Mouse (Mus musculus) brain, embryonic 14.5 days (tissue): ENCODE results near the gene Gm47995. TPM values are rescaled to one million over a fixed set of nuclear protein-coding genes. Genes with fewer than 3 reads are reported as not detected.
"Not testable (repeated sequence)": the region's sequence is repeated elsewhere in the genome, so short reads cannot be mapped to it uniquely, and the experiment has no call there.

ENCODE experiments used
- DNase-seq: peaks from one replicate; pipeline ENCODE4 v3.0.0-alpha.2; 2011; ENCODE audit warnings: low read depth
- CTCF ChIP-seq: fragments of 200-500 bp; IDR thresholded peaks from 2 replicates; pipeline ENCODE4 v1.5.1; 2012; ENCODE audit warnings: inconsistent platforms, mild to moderate bottlenecking, moderate library complexity, borderline replicate concordance; ENCODE audit not compliant: insufficient read depth, insufficient read length; ENCODE audit errors: extremely low read depth
- POLR2A ChIP-seq: fragments of 200-500 bp; IDR thresholded peaks from 2 replicates; pipeline ENCODE4 v1.6.1; 2012; ENCODE audit warnings: mild to moderate bottlenecking, inconsistent platforms, borderline replicate concordance; ENCODE audit not compliant: poor library complexity, insufficient read depth, insufficient read length, severe bottlenecking; ENCODE audit errors: extremely low read depth
- polyA plus RNA-seq: library from polyadenylated mRNA; depleted of rRNA; stranded (reverse); fragments of >200 nt; gene quantifications from 2 replicates; pipeline ENCODE4 v1.2.3, GENCODE M21; 2012

Gene Gm47995
- polyA plus RNA-seq, 1 experiment: not detected

- not testable (repeated sequence) for DNase-seq
These were observed 11.6 kb downstream of the Gm47995 start, which contains the start of gene Gm47996 for GRCm38 (mm10) chr1:151209824-151210355. Gene Gm47996, plus strand, starts transcription at chr1:151210131.

GRCm38 (mm10) chr1:151211666-151212065 lies 13.4 kb downstream of the Gm47995 start:
- not testable (repeated sequence) for DNase-seq

- TF ChIP-seq POLR2A: no peak
- TF ChIP-seq CTCF: no peak
- DNase-seq: no peak
These were observed 16.6 kb downstream of the Gm47995 start for GRCm38 (mm10) chr1:151214862-151215261.

- no peak for DNase-seq
- TF ChIP-seq CTCF (no peak), POLR2A (no peak)
These were observed 17.7 kb downstream of the Gm47995 start for GRCm38 (mm10) chr1:151215985-151216384.

GRCm38 (mm10) chr1:151216417-151216816 lies 18.2 kb downstream of the Gm47995 start:
- no peak for DNase-seq
- TF ChIP-seq POLR2A (no peak), CTCF (no peak)

GRCm38 (mm10) chr1:151219045-151219444 lies 20.8 kb downstream of the Gm47995 start:
- TF ChIP-seq POLR2A: no peak
- TF ChIP-seq CTCF: no peak

GRCm38 (mm10) chr1:151220098-151220497 lies 21.9 kb downstream of the Gm47995 start:
- DNase-seq: no peak
- no peak for TF ChIP-seq CTCF
- TF ChIP-seq POLR2A: no peak

More at GRCm38 (mm10) chr1:151219045-151219444, 20.8 kb downstream of the Gm47995 start:
- no peak for DNase-seq

- no peak for TF ChIP-seq CTCF
- TF ChIP-seq POLR2A: no peak
- no peak for DNase-seq
These were observed 24.5 kb downstream of the Gm47995 start for GRCm38 (mm10) chr1:151222561-151223267.

- TF ChIP-seq POLR2A (no peak), CTCF (no peak)
- no peak for DNase-seq
These were observed 25.1 kb downstream of the Gm47995 start for GRCm38 (mm10) chr1:151223377-151223776.

GRCm38 (mm10) chr1:151224536-151224935 lies 26.3 kb downstream of the Gm47995 start:
- no peak for DNase-seq
- no peak for TF ChIP-seq POLR2A
- no peak for TF ChIP-seq CTCF

- no peak for DNase-seq
These were observed 29.3 kb downstream of the Gm47995 start for GRCm38 (mm10) chr1:151227506-151227905.

GRCm38 (mm10) chr1:151228320-151228989 lies 30.2 kb downstream of the Gm47995 start:
- no peak for TF ChIP-seq CTCF
- no peak for TF ChIP-seq POLR2A
- DNase-seq: no peak

More at GRCm38 (mm10) chr1:151227506-151227905, 29.3 kb downstream of the Gm47995 start:
- TF ChIP-seq POLR2A (no peak), CTCF (no peak)
